Mouse (Mus musculus): ENCODE results near the gene Ovgp1.

DNA sequence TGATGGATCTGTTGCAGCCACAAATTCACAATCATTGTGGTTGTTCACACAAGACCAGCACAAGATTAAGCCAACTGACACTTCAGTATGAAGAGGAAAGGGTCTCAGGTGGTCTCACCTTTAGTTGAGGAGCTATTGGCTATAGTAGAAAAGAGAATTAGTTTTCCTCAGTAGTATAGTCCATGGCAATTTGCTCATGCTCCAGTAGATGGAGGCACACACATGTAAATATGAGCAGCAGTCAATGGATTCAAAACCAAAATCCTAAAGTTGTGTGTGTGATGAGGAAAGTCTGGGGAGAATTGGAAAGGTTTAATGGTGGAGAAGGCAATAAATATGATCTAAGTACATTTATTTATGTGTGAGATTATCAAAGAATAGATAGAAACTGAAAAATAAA, 48.3 kb downstream of the Ovgp1 start:
- no peak for TF ChIP-seq POLR2A (IDR thresholded peaks at IDR 0.05; ENCODE audit: control insufficient read depth, low read depth, low read length)
- no peak for TF ChIP-seq CTCF (IDR thresholded peaks at IDR 0.05; ENCODE audit: control insufficient read depth, insufficient read depth, insufficient replicate concordance, low read depth, low read length)

Measured in testis, adult 2 months (tissue).